Mouse (Mus musculus) liver, embryonic 16.5 days (tissue): ENCODE data around the gene Adamts14. TPM values are rescaled to one million over a fixed set of nuclear protein-coding genes. Genes with fewer than 3 reads are reported as not detected.

Experiments
- ATAC-seq: fragments of 200-750 bp; cut with Nextera tagmentation; 2 replicates; pipeline ENCODE4 v1.8.0; 2017; ENCODE audit warnings: low read depth, mild to moderate bottlenecking, moderate number of reproducible peaks, moderate library complexity
- H3K27ac ChIP-seq: fragments of 300-500 bp; sonication (generic); 2 replicates; pipeline ENCODE4 v1.5.1; 2014; ENCODE audit warnings: mild to moderate bottlenecking, low read length
- H3K27me3 ChIP-seq: fragments of 300-500 bp; sonication (generic); 2 replicates; pipeline ENCODE4 v1.6.1; 2014; ENCODE audit warnings: low read depth, low read length, mixed read lengths; ENCODE audit not compliant: control insufficient read depth, insufficient read depth
- H3K36me3 ChIP-seq: fragments of 300-500 bp; sonication (generic); 2 replicates; pipeline ENCODE4 v1.6.1; 2014; ENCODE audit warnings: mild to moderate bottlenecking; ENCODE audit not compliant: control insufficient read depth, insufficient read depth
- H3K4me1 ChIP-seq: fragments of 300-500 bp; sonication (generic); 2 replicates; pipeline ENCODE4 v1.6.1; 2014; ENCODE audit warnings: low read depth, low read length, mixed read lengths; ENCODE audit not compliant: control insufficient read depth
- H3K4me2 ChIP-seq: fragments of 300-500 bp; sonication (generic); 2 replicates; pipeline ENCODE4 v1.6.1; 2014; ENCODE audit warnings: low read depth, low read length, mixed read lengths
- H3K4me3 ChIP-seq: fragments of 300-500 bp; sonication (generic); 2 replicates; pipeline ENCODE4 v1.5.1; 2014; ENCODE audit warnings: low read depth, mild to moderate bottlenecking, low read length
- H3K9ac ChIP-seq: fragments of 300-500 bp; sonication (generic); 2 replicates; pipeline ENCODE4 v1.6.1; 2014; ENCODE audit warnings: low read depth, low read length
- H3K9me3 ChIP-seq: fragments of 300-500 bp; sonication (generic); replicated peaks from 2 replicates; pipeline ENCODE4 v1.6.1; 2016; ENCODE audit warnings: low read length; ENCODE audit not compliant: control insufficient read depth
- WGBS: fragments of 180-500 bp; shearing (Covaris S2); extraction: QIAGEN DNeasy Blood & Tissue Kit; methylation state at CpG from one replicate; pipeline ENCODE4 v1.1.7; 2014; ENCODE audit not compliant: insufficient replicate concordance; 5-methylcytosine and 5-hydroxymethylcytosine counted together
- polyA plus RNA-seq: library from polyadenylated mRNA; unstranded; fragments of >200 nt; fragmentation: Nextera tagmentation; extraction: Ambion mirVana; gene quantifications from 2 replicates; pipeline ENCODE4 v1.2.1, GENCODE M21; 2015

The Adamts14 gene
- polyA plus RNA-seq, 1 experiment from 2014 or later: 0.40 TPM

DNA sequence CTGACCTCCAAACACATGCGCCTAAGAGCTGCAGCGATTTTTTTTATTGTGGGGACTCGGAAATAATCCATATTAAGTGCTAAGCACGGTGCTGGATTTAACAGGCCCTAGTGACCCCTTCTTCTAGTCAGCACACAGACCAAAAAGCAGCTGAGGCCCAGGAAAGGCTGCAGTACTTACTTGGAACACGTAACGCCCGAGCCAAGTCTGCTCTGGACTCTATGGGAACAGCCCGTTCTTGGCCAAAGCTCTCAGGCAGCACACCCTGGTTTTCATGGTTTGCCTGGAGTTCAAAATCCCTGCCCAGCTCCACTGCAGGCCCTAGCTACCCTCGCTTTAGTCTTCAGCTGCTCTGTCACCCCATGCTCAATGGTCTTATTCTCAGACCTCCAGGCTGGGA is 78.6 kb downstream of the Adamts14 start:
- Histone ChIP-seq H3K9ac (no peak overlapping the region), H3K27ac (no peak overlapping the region), H3K4me2 (no peak overlapping the region), H3K4me3 (no peak overlapping the region), H3K36me3 (no peaks in the 10 kb centered on the region), H3K4me1 (no peaks in the 10 kb centered on the region; the same call in 1 of the 2 replicates), H3K9me3 (no peaks in the 10 kb centered on the region), H3K27me3 (no peaks in the 10 kb centered on the region)
- WGBS: 66% methylated on average over 9 of the region's 9 CpGs
- ATAC-seq: no peak

DNA sequence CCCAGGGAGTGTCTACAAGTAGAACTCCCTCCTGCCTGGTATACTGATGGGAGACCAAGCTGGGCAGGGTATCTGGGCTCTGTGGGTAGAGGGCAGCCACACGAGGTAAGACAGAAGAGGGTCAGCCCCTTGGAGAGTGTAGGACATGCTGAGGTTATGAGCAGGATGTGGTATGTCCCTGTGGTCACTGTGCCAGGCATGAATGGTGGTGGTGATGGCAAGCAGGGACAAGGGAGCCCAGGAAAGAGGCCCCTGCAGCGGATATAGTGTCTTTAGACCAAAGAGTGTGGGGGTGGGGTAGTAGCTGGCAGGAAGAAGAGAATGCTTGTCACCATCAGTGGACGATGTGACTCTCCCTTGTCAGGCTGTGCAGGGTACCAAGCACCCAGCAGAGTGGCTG is 85.2 kb downstream of the Adamts14 start:
- Histone ChIP-seq H3K27ac (no peak overlapping the region), H3K36me3 (no peaks in the 10 kb centered on the region), H3K4me1 (no peaks in the 10 kb centered on the region), H3K9ac (no peak overlapping the region), H3K4me2 (no peak overlapping the region), H3K9me3 (no peaks in the 10 kb centered on the region), H3K27me3 (no peaks in the 10 kb centered on the region), H3K4me3 (no peak overlapping the region)
- WGBS: 22% methylated on average over 3 of the region's 3 CpGs
- ATAC-seq: no peak

DNA sequence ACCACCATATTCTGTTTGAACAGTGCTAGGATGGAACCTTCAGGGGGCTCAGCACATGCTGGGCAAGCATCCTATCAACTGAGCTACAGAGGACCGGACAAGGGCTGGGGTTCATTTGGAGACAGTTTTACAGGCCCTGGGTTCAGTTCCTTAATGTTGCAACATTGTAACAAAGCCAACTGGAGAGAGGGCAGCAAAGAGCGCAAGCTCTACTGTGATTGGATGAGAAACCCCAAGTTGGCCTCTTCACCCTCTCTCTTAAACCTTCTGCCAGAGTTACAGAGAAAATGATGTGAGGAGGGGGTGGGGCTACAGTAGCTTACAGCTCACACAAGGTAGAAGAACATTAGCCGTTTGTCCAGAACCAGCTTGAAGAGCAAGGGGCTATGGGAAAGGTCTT is 86.2 kb downstream of the Adamts14 start:
- H3K9ac ChIP-seq: no peak overlapping the region
- no peaks in the 10 kb centered on the region for H3K4me1 ChIP-seq
- H3K36me3 ChIP-seq: no peaks in the 10 kb centered on the region
- ATAC-seq: no peak
- WGBS: 64% methylated on average over 3 of the region's 3 CpGs
- no peak overlapping the region for H3K4me3 ChIP-seq
- H3K9me3 ChIP-seq: no peaks in the 10 kb centered on the region
- H3K27ac ChIP-seq: no peak overlapping the region
- no peaks in the 10 kb centered on the region for H3K27me3 ChIP-seq
- no peak overlapping the region for H3K4me2 ChIP-seq

DNA sequence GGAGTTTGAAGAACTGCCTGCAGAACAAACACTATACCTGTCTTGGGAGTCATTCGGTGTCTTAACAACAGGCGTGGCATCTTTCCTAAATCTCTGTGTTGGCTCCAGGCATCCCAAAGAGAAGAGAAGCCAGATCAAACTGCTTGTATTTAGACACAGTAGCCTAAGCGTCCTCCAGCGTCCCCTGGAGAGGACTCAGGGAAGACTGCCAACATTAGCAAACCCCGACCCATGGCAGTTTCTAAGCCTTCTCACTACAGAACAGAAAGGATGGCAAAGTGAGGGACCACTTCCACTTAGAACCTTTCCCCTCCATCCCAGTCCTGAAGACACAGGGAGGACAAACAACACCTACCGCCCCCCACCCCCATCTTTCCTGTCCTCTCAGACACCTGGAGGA is 93.3 kb downstream of the Adamts14 start:
- no peak overlapping the region for H3K4me3 ChIP-seq
- H3K27ac ChIP-seq: no peak overlapping the region
- H3K4me2 ChIP-seq: no peak overlapping the region
- no peaks in the 10 kb centered on the region for H3K36me3 ChIP-seq
- H3K27me3 ChIP-seq: peaks cover 8% of the 10 kb centered on the region
- WGBS: 50% methylated on average over 6 of the region's 6 CpGs
- no peak overlapping the region for H3K9ac ChIP-seq
- no peak for ATAC-seq
- H3K4me1 ChIP-seq: no peaks in the 10 kb centered on the region
- H3K9me3 ChIP-seq: no peaks in the 10 kb centered on the region

DNA sequence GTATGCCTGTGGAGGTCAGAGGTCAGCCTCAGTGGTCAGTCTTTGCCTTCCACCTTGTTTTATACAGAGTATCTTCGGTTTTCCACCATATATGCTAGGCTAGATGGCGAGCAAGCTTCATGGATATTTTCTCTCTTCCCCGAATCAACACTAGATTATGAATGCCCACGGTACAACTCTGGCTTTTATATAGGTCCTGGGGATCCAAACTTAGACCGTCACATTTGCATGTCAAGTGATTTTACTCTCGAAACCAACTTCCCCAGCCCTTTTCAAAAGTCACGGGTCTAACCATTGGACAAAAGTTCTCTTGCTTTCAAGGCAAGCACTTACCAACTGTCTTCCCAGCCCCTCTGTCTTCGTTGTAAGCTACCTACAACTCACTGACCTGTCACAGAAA is 94.6 kb downstream of the Adamts14 start:
- Histone ChIP-seq H3K36me3 (no peaks in the 10 kb centered on the region), H3K27me3 (peaks cover 11% of the 10 kb centered on the region), H3K4me2 (no peak overlapping the region), H3K27ac (no peak overlapping the region), H3K9ac (no peak overlapping the region), H3K4me1 (no peaks in the 10 kb centered on the region), H3K9me3 (no peaks in the 10 kb centered on the region), H3K4me3 (no peak overlapping the region)
- WGBS: 64% methylated on average over 8 of the region's 8 CpGs
- no peak for ATAC-seq

DNA sequence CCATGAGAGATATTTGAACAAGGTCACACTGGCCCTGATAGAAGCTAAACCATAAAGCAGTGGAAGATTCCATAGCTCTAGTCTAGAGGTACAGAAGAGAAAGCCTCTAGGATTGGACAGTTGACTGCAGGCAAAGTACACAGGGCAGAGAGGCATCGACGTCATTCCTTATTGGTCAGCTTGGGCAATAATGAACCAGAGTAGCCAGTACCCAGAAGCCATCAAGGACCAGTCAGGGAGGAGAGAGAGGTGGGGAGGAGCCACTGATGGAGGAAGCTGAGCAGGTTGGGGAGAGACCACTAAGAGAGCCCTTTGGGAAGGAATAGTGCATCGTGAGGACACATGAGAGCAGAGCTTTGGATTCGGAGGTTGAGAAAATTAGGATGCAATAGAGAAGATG is 95.5 kb downstream of the Adamts14 start:
- H3K27ac ChIP-seq: no peak overlapping the region
- no peaks in the 10 kb centered on the region for H3K9me3 ChIP-seq
- H3K4me1 ChIP-seq: no peaks in the 10 kb centered on the region
- H3K36me3 ChIP-seq: no peaks in the 10 kb centered on the region
- H3K4me3 ChIP-seq: no peak overlapping the region
- no peak overlapping the region for H3K9ac ChIP-seq
- no peak for ATAC-seq
- no peak overlapping the region for H3K4me2 ChIP-seq
- 66% methylated on average over 4 of the region's 4 CpGs for WGBS
- peaks cover 11% of the 10 kb centered on the region for H3K27me3 ChIP-seq

DNA sequence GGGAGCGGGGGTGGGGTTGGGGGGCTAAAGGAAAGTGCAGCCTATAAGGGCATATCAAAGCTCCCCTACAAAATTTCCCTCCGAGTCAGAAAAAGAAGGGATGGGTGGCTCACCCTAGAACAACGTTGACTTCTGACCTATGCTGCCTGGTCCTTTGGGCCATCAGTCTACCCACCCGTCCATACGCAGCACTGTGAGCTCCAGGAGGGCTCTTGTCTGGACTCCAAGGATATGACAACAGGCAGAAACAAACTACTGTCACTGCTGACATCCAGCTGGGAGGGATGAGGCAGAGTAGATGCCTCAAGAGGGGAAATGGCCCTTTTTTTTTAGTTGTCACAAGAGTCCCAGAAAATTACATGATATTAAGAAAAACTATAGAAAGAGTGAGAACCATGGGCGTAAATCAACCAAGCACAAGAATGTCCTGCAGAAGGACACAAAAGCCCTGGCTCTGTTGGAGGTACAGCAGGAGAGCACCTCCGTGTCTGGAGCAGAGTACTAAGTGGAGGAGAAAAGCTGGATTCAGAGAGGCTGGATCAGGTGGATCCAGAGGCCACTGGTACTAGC is 96.9 kb downstream of the Adamts14 start:
- Histone ChIP-seq H3K9me3 (no peaks in the 10 kb centered on the region), H3K36me3 (no peaks in the 10 kb centered on the region), H3K27me3 (peaks cover 11% of the 10 kb centered on the region), H3K27ac (no peak overlapping the region), H3K4me2 (no peak overlapping the region), H3K4me1 (no peaks in the 10 kb centered on the region), H3K9ac (no peak overlapping the region), H3K4me3 (no peak overlapping the region)
- WGBS: 52% methylated on average over 7 of the region's 7 CpGs
- no peak for ATAC-seq

DNA sequence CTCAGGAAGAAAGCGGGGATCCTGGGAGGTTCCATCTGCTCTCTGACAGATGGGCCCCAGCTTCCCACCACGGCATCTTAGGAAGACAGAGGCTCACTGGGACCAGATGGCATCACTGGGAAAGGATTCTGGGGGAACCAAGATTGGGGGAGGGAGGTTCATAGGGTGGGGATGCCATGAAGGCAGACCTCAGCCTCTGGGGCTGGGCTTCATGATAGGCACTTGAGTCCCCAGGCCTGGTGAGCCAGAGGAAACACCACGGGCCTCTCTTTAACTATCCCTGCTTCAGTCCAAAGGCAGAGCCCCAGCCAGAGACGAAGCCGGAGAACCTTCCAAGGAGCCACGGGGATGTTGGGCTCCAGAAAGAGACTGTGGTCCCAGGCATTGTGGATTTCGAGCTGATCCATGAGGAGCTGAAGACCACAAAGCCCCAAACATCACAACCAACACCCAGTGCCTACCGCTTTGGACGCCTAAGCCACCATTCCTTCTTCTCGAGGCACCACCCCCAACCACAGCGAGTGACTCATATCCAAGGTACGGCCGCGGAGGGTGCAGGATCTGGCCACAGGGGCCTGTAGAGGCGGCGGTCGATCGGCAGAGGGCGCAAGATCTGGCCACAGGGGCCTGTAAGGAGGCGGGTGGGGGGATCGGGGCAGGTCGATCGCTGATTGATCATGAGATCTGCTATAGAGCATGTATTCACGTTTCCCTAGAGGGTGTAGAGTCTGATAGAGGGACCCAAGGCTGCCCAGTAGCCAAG is 97.6 kb downstream of the Adamts14 start:
- Histone ChIP-seq H3K36me3 (no peaks in the 10 kb centered on the region), H3K27ac (no peak overlapping the region), H3K27me3 (peaks cover 11% of the 10 kb centered on the region), H3K9ac (no peak overlapping the region), H3K9me3 (no peaks in the 10 kb centered on the region), H3K4me1 (no peaks in the 10 kb centered on the region), H3K4me2 (no peak overlapping the region), H3K4me3 (no peak overlapping the region)
- 7% methylated on average over 24 of the region's 24 CpGs for WGBS
- no peak for ATAC-seq

DNA sequence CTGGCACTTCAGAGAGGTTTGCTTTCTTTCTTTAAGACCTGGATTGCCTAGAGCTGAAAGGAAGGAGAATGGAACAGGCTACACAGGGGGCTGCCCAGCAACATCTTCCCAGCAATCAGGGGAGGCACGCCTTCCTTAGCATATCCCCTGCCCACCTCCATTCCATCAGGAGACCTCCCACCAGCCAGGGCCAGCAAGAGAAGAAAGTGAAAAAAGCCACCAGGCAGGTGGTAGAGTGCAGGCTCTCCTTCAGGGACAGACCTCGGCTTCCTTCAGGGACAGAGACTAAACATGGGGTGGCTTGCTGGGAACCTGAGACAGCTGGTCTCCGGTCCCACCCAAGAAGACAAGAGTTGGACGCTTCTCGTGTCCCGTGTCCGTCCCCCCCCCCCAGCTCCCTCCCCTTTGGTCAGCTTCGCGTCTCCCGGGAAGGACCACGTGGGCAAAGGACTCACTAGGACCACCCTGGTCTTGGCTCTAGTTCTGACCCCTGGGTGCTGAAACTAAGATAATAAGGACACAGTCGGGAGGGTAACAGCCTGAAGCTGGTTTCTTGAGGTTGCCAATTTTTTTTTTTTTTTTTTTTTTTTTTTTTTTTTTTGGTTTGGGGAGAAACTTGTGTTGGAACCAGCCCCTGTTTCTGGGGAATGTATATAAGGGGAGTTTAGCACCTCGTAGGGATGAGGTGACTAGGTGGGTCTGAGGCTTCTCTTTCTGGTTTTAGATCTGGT is 98.4 kb downstream of the Adamts14 start:
- H3K4me3 ChIP-seq: no peak overlapping the region
- ATAC-seq: no peak
- H3K9me3 ChIP-seq: no peaks in the 10 kb centered on the region
- H3K4me2 ChIP-seq: no peak overlapping the region
- no peak overlapping the region for H3K9ac ChIP-seq
- no peaks in the 10 kb centered on the region for H3K4me1 ChIP-seq
- no peaks in the 10 kb centered on the region for H3K36me3 ChIP-seq
- H3K27ac ChIP-seq: no peak overlapping the region
- H3K27me3 ChIP-seq: peaks cover 11% of the 10 kb centered on the region
- WGBS: 39% methylated on average over 11 of the region's 13 CpGs
